Mouse (Mus musculus) right cerebral cortex, postnatal 25 days (tissue): ENCODE results near the gene Ret.
A peak's percentile ranks its signal among the peaks of the same experiment; 100 is the strongest.

Source experiments
- DNase-seq: peaks from one replicate; pipeline ENCODE4 v3.0.0; 2022

Gene Ret

GRCm38 (mm10) chr6:118197440-118197975, at the start of gene Ret:
Ret (minus strand) TSS chr6:118197718.
- no peak for DNase-seq

GRCm38 (mm10) chr6:118247161-118247560, 49.6 kb upstream of the Ret start:
- DNase-seq, result no peak

DNA sequence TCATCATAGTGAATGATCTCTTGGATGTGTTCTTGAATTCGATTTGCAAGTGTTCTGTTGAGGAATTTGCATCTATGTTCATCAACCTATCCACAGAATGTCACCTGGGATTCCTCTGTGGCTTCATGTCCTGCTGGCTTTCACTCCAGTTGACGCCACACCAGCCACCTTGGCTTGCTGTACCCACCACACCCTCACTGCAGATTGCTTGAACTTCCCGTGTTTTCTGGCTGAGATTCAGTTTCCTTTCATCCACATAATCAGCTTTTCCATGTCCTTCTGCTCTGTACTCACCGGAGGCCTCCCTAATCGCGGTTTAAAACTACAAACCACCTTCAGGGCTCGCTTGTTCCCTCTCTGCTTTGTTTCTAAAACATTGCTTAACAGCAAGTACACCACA, 46.6 kb upstream of the Ret start:
- DNase-seq, result no peak

DNA sequence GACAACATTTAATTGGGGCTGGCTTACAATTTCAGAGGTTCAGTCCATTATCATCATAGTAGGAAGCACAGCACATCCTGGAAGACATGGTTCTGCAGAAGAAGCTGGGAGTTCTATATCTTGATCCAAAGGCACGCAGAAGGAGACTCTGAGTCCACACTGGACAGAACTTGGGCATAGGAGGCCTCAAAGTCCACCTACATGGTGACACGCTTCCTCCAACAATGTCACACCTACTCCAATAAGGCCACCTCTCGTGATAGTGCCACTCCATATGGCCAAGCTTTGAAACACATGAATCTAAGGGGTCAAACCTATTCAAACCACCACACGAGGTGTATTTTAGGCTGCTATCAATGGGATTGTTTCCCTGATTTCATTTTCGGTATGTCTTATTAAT, 45.4 kb upstream of the Ret start:
- no peak for DNase-seq

- peak; percentile 6 for DNase-seq
Measured at GRCm38 (mm10) chr6:118226072-118226471, 28.6 kb upstream of the Ret start.

GRCm38 (mm10) chr6:118222471-118222870, 25.0 kb upstream of the Ret start:
- DNase-seq, result no peak

GRCm38 (mm10) chr6:118215676-118216075, 18.2 kb upstream of the Ret start:
- no peak for DNase-seq

DNA sequence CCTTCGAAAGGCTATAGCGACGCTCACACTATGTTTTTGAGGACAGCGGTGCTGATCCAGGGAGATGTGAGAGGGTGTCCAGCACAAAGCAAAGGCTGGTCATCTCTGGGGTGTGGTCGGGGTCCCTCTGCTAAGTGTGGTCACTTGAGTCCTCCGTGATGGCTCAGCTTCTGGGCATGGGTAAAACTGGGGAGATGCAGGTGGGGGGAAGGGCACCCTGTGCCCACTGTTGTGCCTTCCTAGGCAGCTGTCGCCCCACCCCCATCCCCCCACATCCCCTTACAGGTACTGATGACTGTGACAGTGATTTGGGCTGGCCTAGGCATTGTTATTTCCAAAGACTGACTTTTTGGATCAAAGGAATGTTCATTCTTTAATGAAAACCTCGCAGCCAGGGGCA, 10.8 kb upstream of the Ret start:
- DNase-seq, result no peak

GRCm38 (mm10) chr6:118206386-118206785, 8.9 kb upstream of the Ret start:
- DNase-seq, result no peak

- no peak for DNase-seq
Measured at GRCm38 (mm10) chr6:118205176-118205890, 7.8 kb upstream of the Ret start.

DNA sequence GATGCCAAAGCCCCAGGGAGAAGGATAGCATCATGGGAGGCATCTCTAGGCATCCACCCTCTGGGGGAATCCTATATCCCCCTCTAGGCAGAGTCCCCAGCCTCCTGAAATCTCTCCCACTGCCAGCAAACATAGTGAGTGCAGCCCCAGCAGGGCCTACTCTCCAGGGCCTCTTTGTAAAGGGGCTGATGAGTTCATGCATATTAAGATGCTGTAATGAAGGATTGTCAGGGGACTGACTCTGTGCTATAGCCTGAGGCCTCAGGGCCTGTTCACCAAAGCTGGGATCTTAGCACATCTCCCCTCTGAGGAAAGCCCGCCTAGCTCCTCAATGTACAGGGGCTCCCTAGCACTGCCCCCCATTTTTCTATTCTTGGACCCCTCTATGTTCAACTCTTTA, 6.6 kb upstream of the Ret start:
- DNase-seq, result no peak

GRCm38 (mm10) chr6:118196751-118197439, 623 bp downstream of the Ret start:
- peak; percentile 50 for DNase-seq

DNA sequence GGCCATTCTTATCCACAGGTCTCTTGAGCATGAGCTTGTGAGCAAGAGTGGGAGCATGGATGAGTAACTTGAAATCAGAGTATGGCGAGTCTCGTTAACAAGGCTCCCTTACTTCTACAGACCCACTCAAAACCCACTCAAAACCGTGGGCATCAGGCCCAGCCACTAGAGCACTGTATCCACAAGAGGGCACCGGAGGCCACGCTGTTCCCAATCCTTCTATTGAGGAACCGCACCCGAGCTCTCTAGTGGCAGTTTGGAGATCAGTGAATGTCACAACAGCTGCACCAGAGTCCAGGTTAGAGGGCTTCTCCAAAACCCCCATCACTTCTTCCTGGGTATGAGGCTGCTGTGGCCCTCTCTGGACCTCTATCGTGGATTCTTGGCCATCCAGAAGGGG, 2.4 kb downstream of the Ret start:
- peak; percentile 41 for DNase-seq

DNA sequence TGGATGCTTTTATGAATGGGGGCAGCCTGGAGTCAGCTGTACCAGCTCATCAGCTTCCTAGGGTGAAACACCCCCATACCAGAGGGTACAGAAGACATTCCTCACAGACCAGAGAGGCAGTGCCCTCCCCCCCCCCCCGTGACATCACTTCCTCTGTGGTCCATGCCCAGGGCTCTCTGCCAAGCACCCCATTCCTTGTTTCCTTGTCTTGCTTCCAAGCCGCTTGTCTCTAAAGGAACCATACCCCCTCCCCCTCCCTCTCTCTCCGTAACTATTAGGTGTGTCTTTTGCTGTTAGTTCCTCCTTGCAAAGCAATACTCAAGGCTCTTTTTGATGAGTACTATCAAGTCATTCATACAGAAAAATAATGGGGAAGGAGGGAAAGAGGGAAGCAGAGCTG, 4.6 kb downstream of the Ret start:
- DNase-seq, result no peak

GRCm38 (mm10) chr6:118192199-118192598, 5.3 kb downstream of the Ret start:
- no peak for DNase-seq

GRCm38 (mm10) chr6:118189764-118190163, 7.8 kb downstream of the Ret start:
- DNase-seq, result no peak

GRCm38 (mm10) chr6:118188599-118188998, 8.9 kb downstream of the Ret start:
- DNase-seq, result no peak

DNA sequence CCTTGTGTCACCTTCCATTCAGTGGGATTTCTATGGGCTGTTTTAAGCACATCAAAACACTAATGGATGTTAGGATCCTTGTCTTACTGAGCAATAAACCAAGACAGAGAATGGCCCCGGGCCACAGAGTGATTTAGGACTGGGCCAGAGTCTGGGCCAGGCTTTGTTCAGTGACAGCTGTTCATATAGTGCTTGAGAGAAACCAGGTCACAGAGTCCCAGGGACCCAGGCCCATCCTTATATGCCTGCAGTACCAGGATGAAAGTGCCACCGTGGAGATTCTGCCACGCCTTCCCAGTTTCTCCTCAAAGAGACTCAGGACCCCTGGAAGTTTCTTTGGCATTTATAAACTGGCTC, 10.3 kb downstream of the Ret start:
- no peak for DNase-seq

- DNase-seq, result no peak
Measured at GRCm38 (mm10) chr6:118186620-118187284, 10.8 kb downstream of the Ret start.

- no peak for DNase-seq
Measured at GRCm38 (mm10) chr6:118184126-118184525, 13.4 kb downstream of the Ret start.

GRCm38 (mm10) chr6:118180085-118180423, 17.5 kb downstream of the Ret start:
- DNase-seq, result no peak

DNA sequence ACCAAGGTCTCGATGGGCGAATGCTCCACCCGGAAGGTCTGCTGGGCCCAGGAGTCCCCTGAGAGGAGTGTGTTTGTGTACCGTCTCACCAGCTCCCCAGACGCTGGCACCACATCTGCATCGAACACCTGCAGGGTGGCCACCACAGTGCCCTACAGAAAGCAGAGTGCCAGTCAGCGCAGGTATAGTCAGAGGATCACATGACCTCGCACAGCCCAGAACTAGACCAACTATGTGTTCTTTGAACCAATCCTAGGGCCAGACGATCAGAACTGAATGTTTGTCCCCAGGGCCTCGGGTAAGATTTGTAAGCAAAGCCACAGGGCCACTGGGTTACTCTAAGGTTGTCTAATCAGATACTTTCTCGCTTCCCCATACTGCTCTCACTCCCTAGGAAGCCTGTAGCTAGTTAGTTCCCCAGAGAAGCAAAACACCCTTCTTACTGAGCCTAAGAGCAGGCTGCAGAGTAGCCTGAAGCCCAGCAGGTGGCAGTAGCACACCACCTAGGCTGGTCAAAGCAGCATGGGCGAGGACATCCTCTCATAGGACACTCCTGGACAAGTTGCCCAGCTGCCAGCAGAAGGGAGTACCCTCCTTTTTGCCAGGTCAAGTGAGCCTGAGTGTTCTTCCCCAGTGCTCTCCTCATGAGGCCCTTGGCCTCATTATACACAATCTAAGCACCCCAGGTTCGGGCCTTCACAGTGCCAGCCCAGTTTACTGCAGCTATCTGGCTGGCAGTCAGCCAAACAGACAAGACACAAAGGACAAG, 18.0 kb downstream of the Ret start:
- DNase-seq, result peak; percentile 75

DNA sequence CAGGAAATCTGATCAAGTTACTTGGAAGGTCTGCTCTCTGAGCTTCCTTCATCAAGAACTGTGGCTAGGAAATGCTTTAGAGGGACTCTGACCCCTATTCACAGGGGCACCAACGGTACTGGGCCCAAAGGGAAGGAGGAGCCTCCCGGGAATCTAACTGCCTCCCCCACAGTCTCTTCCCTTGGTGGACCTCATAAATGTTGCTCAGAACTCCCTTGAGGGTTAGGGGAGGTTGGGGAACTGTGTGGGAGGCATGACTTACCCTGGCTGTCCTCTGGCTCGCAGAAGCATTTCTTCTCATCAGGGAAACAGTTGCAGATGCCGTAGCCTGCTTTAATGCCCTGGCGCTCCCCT, 23.6 kb downstream of the Ret start:
- DNase-seq, result no peak
